Mouse (Mus musculus): ENCODE measurements around the gene Endou. TPM values are rescaled to one million over a fixed set of nuclear protein-coding genes. Genes with fewer than 3 reads are reported as not detected.
A peak's percentile ranks its signal among the peaks of the same experiment; 100 is the strongest.

The Endou gene
- polyA plus RNA-seq, 1 experiment: 4.0 TPM

- Histone ChIP-seq H3K27ac (ENCODE audit: insufficient read depth, low read length) (no peak overlapping the region), H3K4me3 (ENCODE audit: insufficient read depth, low read length) (no peak overlapping the region), H3K4me1 (ENCODE audit: control insufficient read depth, insufficient read depth, low read length) (no peaks in the 10 kb centered on the region)
- TF ChIP-seq POLR2A (IDR thresholded peaks at IDR 0.05; ENCODE audit: extremely low read depth, insufficient read depth, low read length) (no peak), CTCF (IDR thresholded peaks at IDR 0.05; ENCODE audit: extremely low read depth, insufficient read depth, low read length) (no peak)
Measured at GRCm38 (mm10) chr15:97716782-97717181, 14.4 kb downstream of the Endou start.

GRCm38 (mm10) chr15:97715734-97716133 is 15.4 kb downstream of the Endou start:
- no peaks in the 10 kb centered on the region for H3K4me1 ChIP-seq (ENCODE audit: control insufficient read depth, insufficient read depth, low read length)
- H3K4me3 ChIP-seq (ENCODE audit: insufficient read depth, low read length): no peak overlapping the region
- no peak overlapping the region for H3K27ac ChIP-seq (ENCODE audit: insufficient read depth, low read length)
- no peak for TF ChIP-seq POLR2A (IDR thresholded peaks at IDR 0.05; ENCODE audit: extremely low read depth, insufficient read depth, low read length)
- no peak for TF ChIP-seq CTCF (IDR thresholded peaks at IDR 0.05; ENCODE audit: extremely low read depth, insufficient read depth, low read length)

DNA sequence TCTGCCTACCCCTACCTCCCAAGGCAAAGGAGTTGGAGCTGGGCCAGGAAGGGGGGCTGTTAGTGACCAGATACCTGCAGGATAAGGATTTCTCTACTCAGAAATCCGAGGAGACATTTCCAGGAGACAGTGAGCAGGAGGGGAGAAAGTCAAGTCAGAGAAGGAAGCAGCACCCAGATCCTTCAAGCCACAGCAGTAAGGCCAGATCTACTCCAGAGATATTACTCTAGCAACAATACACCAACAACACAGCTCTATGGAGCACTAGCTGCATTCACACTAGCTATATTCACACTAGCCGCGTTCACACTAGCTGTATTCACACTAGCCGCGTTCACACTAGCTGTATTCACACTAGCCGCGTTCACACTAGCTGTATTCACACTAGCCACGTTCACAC is 16.1 kb downstream of the Endou start:
- Histone ChIP-seq H3K4me1 (ENCODE audit: control insufficient read depth, insufficient read depth, low read length) (no peaks in the 10 kb centered on the region), H3K4me3 (ENCODE audit: insufficient read depth, low read length) (no peak overlapping the region), H3K27ac (ENCODE audit: insufficient read depth, low read length) (no peak overlapping the region)
- no peak for TF ChIP-seq POLR2A (IDR thresholded peaks at IDR 0.05; ENCODE audit: extremely low read depth, insufficient read depth, low read length)
- TF ChIP-seq CTCF (IDR thresholded peaks at IDR 0.05; ENCODE audit: extremely low read depth, insufficient read depth, low read length): no peak

- H3K4me1 ChIP-seq (ENCODE audit: control insufficient read depth, insufficient read depth, low read length): no peaks in the 10 kb centered on the region
- H3K27ac ChIP-seq (ENCODE audit: insufficient read depth, low read length): no peak overlapping the region
- H3K4me3 ChIP-seq (ENCODE audit: insufficient read depth, low read length): no peak overlapping the region
- TF ChIP-seq POLR2A (IDR thresholded peaks at IDR 0.05; ENCODE audit: extremely low read depth, insufficient read depth, low read length): no peak
- no peak for TF ChIP-seq CTCF (IDR thresholded peaks at IDR 0.05; ENCODE audit: extremely low read depth, insufficient read depth, low read length)
Measured at GRCm38 (mm10) chr15:97712546-97712945, 18.6 kb downstream of the Endou start.

- Histone ChIP-seq H3K4me1 (ENCODE audit: control insufficient read depth, insufficient read depth, low read length) (no peaks in the 10 kb centered on the region), H3K4me3 (ENCODE audit: insufficient read depth, low read length) (no peak overlapping the region), H3K27ac (ENCODE audit: insufficient read depth, low read length) (no peak overlapping the region)
- TF ChIP-seq CTCF (IDR thresholded peaks at IDR 0.05; ENCODE audit: extremely low read depth, insufficient read depth, low read length): no peak
- no peak for TF ChIP-seq POLR2A (IDR thresholded peaks at IDR 0.05; ENCODE audit: extremely low read depth, insufficient read depth, low read length)
Measured at GRCm38 (mm10) chr15:97710906-97711305, 20.2 kb downstream of the Endou start.

DNA sequence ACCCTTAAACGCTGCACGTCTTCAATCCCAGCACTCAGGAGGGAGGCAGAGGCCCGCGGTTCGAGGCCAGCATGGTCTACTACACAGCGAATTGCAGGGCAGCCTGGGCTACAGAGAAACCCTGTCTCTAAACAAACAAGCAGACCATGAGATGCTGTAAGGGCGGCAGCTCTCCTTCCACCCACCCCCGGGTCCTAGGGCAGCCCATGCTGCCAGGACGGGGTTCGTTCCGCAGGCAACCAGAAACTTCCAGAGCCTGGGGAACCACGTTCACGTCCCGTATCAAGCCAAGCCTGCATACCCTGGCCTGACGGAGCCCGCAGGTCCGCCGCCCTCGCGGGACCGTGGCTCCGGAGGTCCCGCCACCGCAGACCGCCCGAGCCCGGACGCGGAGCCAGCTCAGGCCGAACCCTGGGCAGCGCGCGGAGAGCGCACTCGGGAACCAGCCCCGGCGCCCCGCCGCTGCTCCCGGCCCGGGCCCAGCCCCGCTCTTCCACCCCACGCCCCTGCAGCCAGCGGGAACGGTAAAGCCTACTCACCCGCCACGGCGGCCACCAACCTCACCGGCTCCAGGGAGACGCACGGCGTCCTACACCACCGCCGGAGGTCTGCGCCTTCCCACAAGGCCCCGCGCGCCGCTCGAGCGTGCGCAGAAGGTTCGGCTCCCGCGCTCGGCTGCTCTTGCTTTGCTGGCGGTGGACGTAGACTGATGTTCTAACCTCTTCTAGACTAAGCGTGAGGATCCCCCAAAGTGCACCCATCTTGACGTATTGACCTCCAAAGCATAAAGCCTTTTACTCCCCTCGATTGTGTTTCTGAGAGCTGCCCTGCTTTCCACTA is 25.7 kb downstream of the Endou start, which contains the start of gene Rpap3:
TSS of gene Rpap3 (minus strand) at position 615 of the 840 bp plus-strand sequence.
- Histone ChIP-seq H3K27ac (ENCODE audit: insufficient read depth, low read length) (no peak within 1 kb of the TSS), H3K4me1 (ENCODE audit: control insufficient read depth, insufficient read depth, low read length) (peaks cover 1% of the 10 kb centered on the region; the same call in 1 of the 2 replicates), H3K4me3 (ENCODE audit: insufficient read depth, low read length) (peak within 1 kb of the TSS; percentile 96)
- TF ChIP-seq CTCF (IDR thresholded peaks at IDR 0.05; ENCODE audit: extremely low read depth, insufficient read depth, low read length): no peak
- TF ChIP-seq POLR2A (IDR thresholded peaks at IDR 0.05; ENCODE audit: extremely low read depth, insufficient read depth, low read length): peak; percentile 73

GRCm38 (mm10) chr15:97696616-97697015 is 34.5 kb downstream of the Endou start:
- Histone ChIP-seq H3K4me3 (ENCODE audit: insufficient read depth, low read length) (no peak overlapping the region), H3K27ac (ENCODE audit: insufficient read depth, low read length) (no peak overlapping the region), H3K4me1 (ENCODE audit: control insufficient read depth, insufficient read depth, low read length) (no peaks in the 10 kb centered on the region)
- TF ChIP-seq CTCF (IDR thresholded peaks at IDR 0.05; ENCODE audit: extremely low read depth, insufficient read depth, low read length) (no peak), POLR2A (IDR thresholded peaks at IDR 0.05; ENCODE audit: extremely low read depth, insufficient read depth, low read length) (no peak)

GRCm38 (mm10) chr15:97693411-97693810 is 37.7 kb downstream of the Endou start:
- no peak overlapping the region for H3K27ac ChIP-seq (ENCODE audit: insufficient read depth, low read length)
- TF ChIP-seq CTCF (IDR thresholded peaks at IDR 0.05; ENCODE audit: extremely low read depth, insufficient read depth, low read length) (no peak), POLR2A (IDR thresholded peaks at IDR 0.05; ENCODE audit: extremely low read depth, insufficient read depth, low read length) (no peak)
- no peak overlapping the region for H3K4me3 ChIP-seq (ENCODE audit: insufficient read depth, low read length)
- no peaks in the 10 kb centered on the region for H3K4me1 ChIP-seq (ENCODE audit: control insufficient read depth, insufficient read depth, low read length)

GRCm38 (mm10) chr15:97684118-97684517 is 47.0 kb downstream of the Endou start:
- no peaks in the 10 kb centered on the region for H3K4me1 ChIP-seq (ENCODE audit: control insufficient read depth, insufficient read depth, low read length)
- H3K4me3 ChIP-seq (ENCODE audit: insufficient read depth, low read length): no peak overlapping the region
- no peak overlapping the region for H3K27ac ChIP-seq (ENCODE audit: insufficient read depth, low read length)
- TF ChIP-seq CTCF (IDR thresholded peaks at IDR 0.05; ENCODE audit: extremely low read depth, insufficient read depth, low read length) (no peak), POLR2A (IDR thresholded peaks at IDR 0.05; ENCODE audit: extremely low read depth, insufficient read depth, low read length) (no peak)

DNA sequence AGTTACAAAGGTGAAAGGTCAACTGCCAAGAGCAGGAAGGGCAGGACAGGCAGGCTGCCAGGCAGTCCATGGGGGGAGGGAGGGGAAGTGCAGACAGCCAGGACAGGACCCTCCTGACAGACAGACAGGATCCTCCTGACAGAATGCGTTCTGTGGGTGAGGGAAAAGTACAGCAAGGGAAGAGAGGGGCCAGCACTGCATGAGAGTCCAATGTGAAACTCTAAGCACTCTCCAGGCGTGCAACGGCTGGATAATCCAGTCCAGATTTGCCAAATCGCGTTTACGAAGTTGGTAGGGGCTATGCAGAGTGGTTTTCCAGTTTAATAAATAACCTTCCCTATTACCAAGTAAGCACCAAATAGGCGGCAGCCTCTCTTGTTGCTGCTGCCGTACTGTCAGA is 49.1 kb downstream of the Endou start:
- H3K27ac ChIP-seq (ENCODE audit: insufficient read depth, low read length): no peak overlapping the region
- no peaks in the 10 kb centered on the region for H3K4me1 ChIP-seq (ENCODE audit: control insufficient read depth, insufficient read depth, low read length)
- no peak overlapping the region for H3K4me3 ChIP-seq (ENCODE audit: insufficient read depth, low read length)
- TF ChIP-seq CTCF (IDR thresholded peaks at IDR 0.05; ENCODE audit: extremely low read depth, insufficient read depth, low read length) (no peak), POLR2A (IDR thresholded peaks at IDR 0.05; ENCODE audit: extremely low read depth, insufficient read depth, low read length) (no peak)
